Mouse (Mus musculus): Measurements from ENCODE around the gene Hist1h2ag.

DNA sequence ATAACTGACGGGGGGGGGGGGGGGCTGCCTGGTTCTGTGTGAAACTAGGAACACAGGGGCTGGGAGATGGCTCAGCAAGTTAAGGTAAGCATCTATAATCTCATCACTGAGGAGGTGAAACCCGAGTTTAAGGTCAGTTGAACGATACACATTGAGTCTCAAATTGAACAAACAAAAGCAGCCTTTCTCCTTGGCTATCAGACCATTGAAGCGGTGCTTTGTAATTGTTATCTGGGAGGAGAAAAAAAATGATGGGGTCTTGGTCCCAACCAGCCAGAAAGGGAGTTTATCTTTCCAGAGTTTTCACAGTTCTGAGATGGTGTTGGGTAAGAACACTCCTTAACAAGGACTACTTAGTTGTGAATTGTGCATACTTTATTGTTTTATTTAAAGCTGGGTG lies 44.9 kb downstream of the Hist1h2ag start:
- no peak for TF ChIP-seq CTCF (IDR thresholded peaks at IDR 0.05; ENCODE audit: insufficient read depth, low read length)
- no peak for TF ChIP-seq POLR2A (IDR thresholded peaks at IDR 0.05; ENCODE audit: borderline replicate concordance, extremely low read depth, low read depth, low read length)

Measured in lung, adult 2 months (tissue).